Mouse (Mus musculus): ENCODE results near the gene Plekha3.

DNA sequence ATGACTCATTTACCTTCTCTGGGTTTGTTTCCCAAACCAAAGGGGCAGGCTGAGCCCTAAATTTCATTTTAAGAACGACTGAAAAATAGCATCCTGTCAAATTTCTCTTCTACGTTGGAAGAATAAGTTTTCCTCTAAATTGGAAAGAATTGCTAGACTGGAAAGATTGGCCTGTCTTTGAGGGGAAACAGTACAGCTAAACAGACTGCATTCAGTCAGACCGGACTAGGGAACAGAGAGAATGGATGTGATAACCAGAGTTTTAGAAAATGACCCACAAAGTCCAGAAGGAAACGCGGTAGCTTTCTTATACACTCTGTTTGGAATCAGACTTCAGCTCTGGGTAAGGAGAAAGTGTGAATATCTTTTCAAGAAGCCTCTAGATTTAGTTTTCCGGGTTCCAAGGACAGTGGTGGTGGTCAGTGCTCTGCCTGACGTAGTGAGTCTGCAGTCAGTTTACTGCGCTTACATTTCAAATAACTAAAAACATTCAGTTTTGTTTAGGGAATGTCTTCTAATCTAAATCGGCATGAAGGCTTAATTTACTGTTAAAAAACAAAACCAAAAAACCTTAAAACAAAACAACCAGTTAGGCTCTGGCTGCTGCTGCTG lies 2.8 kb upstream of the Plekha3 start:
- TF ChIP-seq CTCF (IDR thresholded peaks at IDR 0.05) (no peak), POLR2A (IDR thresholded peaks at IDR 0.05; ENCODE audit: insufficient read depth, low read depth, low read length) (no peak)
